Mouse (Mus musculus): ENCODE data around the gene Psmc4. TPM values are rescaled to one million over a fixed set of nuclear protein-coding genes. Genes with fewer than 3 reads are reported as not detected.

Gene Psmc4
- polyA plus RNA-seq (2015; fragmentation: Nextera tagmentation; extraction: Ambion mirVana) = 149 and 155 TPM in 2 replicates

DNA sequence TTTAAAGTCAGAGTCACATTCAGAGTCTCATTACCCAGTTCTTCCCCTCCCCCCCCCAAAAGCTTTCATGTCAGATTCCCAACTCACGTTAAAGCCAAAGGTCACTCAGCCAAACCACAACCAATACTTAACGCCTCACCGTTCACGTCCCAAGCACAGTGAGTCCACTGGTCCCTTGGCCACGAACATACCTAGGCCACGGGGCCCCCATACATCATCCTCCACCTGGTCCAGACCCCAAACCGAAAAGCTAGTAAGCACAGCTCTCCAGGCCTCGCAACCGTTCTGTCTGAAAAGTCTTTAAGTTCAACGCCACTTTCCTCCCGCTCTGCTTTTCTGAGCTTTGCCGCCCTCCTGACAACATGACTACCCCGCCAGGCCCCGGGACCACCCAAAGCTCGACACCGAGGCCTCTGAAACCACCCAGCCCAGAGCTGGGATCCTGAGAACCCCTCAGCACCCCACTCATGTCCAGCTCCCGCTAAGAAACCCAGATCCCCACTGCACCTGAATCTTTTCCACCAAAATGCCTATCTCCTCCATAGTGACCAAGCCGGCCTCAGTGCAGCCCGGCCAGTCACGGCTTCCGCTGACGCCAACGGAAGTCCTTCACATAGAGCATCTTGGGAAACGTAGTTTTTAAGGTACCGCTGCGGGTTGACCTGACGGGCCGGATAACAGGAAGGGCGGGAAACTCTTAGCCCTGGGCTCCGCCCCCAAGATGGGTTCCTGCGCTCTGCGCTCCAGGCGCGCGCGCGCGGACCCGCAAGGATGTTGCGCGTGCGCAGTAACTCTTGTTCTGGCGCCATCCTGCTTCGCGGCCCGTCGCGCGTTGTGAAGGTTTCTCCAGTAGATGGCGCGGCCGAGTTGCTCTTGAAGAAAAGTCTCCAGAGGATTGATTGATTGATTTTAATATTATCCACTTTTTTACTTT lies at the start of gene Psmc4:
Gene Psmc4 (minus strand): TSS at position 626 of the 934 bp plus-strand sequence.
- Histone ChIP-seq H3K36me3 (ENCODE audit: control insufficient read depth, insufficient read depth) (peaks cover 33% of the 10 kb centered on the region), H3K4me3 (ENCODE audit: low read depth, low read length) (peak within 1 kb of the TSS; percentile 79), H3K4me1 (replicated peaks; ENCODE audit: control insufficient read depth, insufficient read depth, low read length) (no peaks in the 10 kb centered on the region), H3K27ac (ENCODE audit: low read depth, low read length) (peak within 1 kb of the TSS; percentile 47; the same call in 1 of the 2 replicates), H3K9me3 (ENCODE audit: control insufficient read depth) (no peaks in the 10 kb centered on the region), H3K9ac (ENCODE audit: low read depth, low read length) (peak within 1 kb of the TSS; percentile 82), H3K27me3 (replicated peaks; ENCODE audit: control insufficient read depth, insufficient read depth, low read length) (no peaks in the 10 kb centered on the region), H3K4me2 (replicated peaks; ENCODE audit: low read depth) (peak within 1 kb of the TSS; percentile 64)
- TF ChIP-seq CTCF (IDR thresholded peaks at IDR 0.05; ENCODE audit: low read depth) = peak; percentile 91
- ATAC-seq = peak; percentile 96
- under 1% methylated on average over 52 of the region's 52 CpGs for WGBS

- Histone ChIP-seq H3K27ac (ENCODE audit: low read depth, low read length) (no peak overlapping the region), H3K27me3 (replicated peaks; ENCODE audit: control insufficient read depth, insufficient read depth, low read length) (no peaks in the 10 kb centered on the region), H3K36me3 (ENCODE audit: control insufficient read depth, insufficient read depth) (no peaks in the 10 kb centered on the region), H3K9ac (ENCODE audit: low read depth, low read length) (no peak overlapping the region), H3K4me2 (replicated peaks; ENCODE audit: low read depth) (no peak overlapping the region), H3K4me3 (ENCODE audit: low read depth, low read length) (no peak overlapping the region), H3K4me1 (replicated peaks; ENCODE audit: control insufficient read depth, insufficient read depth, low read length) (no peaks in the 10 kb centered on the region), H3K9me3 (ENCODE audit: control insufficient read depth) (no peaks in the 10 kb centered on the region)
- WGBS = 94% methylated on average over 16 of the region's 16 CpGs
- no peak for ATAC-seq
- no peak for TF ChIP-seq CTCF (IDR thresholded peaks at IDR 0.05; ENCODE audit: low read depth)
Measured at GRCm38 (mm10) chr7:28099101-28099500, 49.2 kb upstream of the Psmc4 start.

DNA sequence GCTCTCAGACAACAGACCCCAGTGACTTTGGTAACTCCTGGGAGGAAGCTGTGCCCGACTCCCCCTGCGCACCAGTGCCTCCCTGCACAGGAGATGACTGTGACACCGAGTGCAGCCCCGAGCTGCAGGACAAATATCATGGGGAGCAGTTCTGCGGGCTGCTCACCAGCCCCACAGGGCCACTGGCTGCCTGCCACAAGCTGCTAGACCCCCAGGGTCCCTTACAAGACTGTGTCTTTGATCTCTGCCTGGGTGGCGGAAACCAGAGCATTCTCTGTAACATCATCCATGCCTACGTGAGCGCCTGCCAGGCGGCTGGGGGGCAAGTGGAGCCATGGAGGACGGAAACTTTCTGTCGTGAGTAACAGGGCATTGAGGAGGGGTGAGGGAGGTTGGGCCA lies 43.6 kb upstream of the Psmc4 start:
- TF ChIP-seq CTCF (IDR thresholded peaks at IDR 0.05; ENCODE audit: low read depth) = no peak
- ATAC-seq = no peak
- H3K9me3 ChIP-seq (ENCODE audit: control insufficient read depth) = no peaks in the 10 kb centered on the region
- H3K27ac ChIP-seq (ENCODE audit: low read depth, low read length) = no peak overlapping the region
- no peak overlapping the region for H3K4me3 ChIP-seq (ENCODE audit: low read depth, low read length)
- H3K9ac ChIP-seq (ENCODE audit: low read depth, low read length) = no peak overlapping the region
- H3K4me1 ChIP-seq (replicated peaks; ENCODE audit: control insufficient read depth, insufficient read depth, low read length) = no peaks in the 10 kb centered on the region
- H3K36me3 ChIP-seq (ENCODE audit: control insufficient read depth, insufficient read depth) = no peaks in the 10 kb centered on the region
- no peak overlapping the region for H3K4me2 ChIP-seq (replicated peaks; ENCODE audit: low read depth)
- H3K27me3 ChIP-seq (replicated peaks; ENCODE audit: control insufficient read depth, insufficient read depth, low read length) = no peaks in the 10 kb centered on the region
- 57% methylated on average over 11 of the region's 11 CpGs for WGBS

DNA sequence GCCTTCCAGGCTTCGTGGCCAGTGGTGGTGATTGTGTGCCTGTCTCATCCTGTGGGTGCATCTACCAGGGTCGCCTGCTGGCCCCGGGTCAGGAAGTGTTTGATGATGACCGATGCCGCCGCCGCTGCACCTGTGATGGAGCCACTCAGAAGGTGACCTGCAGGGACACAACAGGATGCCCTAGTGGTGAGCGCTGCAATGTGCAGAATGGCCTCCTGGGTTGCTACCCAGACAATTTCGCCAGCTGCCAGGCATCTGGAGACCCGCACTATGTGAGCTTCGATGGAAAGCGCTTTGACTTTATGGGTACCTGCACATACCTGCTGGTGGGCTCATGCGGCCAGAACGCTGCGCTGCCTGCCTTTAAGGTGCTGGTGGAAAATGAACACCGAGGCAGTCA lies 36.3 kb upstream of the Psmc4 start:
- no peak for ATAC-seq
- Histone ChIP-seq H3K4me3 (ENCODE audit: low read depth, low read length) (no peak overlapping the region), H3K9ac (ENCODE audit: low read depth, low read length) (no peak overlapping the region), H3K4me2 (replicated peaks; ENCODE audit: low read depth) (no peak overlapping the region), H3K4me1 (replicated peaks; ENCODE audit: control insufficient read depth, insufficient read depth, low read length) (no peaks in the 10 kb centered on the region), H3K27me3 (replicated peaks; ENCODE audit: control insufficient read depth, insufficient read depth, low read length) (no peaks in the 10 kb centered on the region), H3K27ac (ENCODE audit: low read depth, low read length) (no peak overlapping the region), H3K9me3 (ENCODE audit: control insufficient read depth) (no peaks in the 10 kb centered on the region), H3K36me3 (ENCODE audit: control insufficient read depth, insufficient read depth) (no peaks in the 10 kb centered on the region)
- WGBS = 82% methylated on average over 16 of the region's 16 CpGs
- TF ChIP-seq CTCF (IDR thresholded peaks at IDR 0.05; ENCODE audit: low read depth) = no peak

GRCm38 (mm10) chr7:28084215-28084614 lies 34.3 kb upstream of the Psmc4 start:
- Histone ChIP-seq H3K27ac (ENCODE audit: low read depth, low read length) (no peak overlapping the region), H3K36me3 (ENCODE audit: control insufficient read depth, insufficient read depth) (no peaks in the 10 kb centered on the region), H3K27me3 (replicated peaks; ENCODE audit: control insufficient read depth, insufficient read depth, low read length) (no peaks in the 10 kb centered on the region), H3K9ac (ENCODE audit: low read depth, low read length) (no peak overlapping the region), H3K9me3 (ENCODE audit: control insufficient read depth) (no peaks in the 10 kb centered on the region), H3K4me3 (ENCODE audit: low read depth, low read length) (no peak overlapping the region), H3K4me2 (replicated peaks; ENCODE audit: low read depth) (no peak overlapping the region), H3K4me1 (replicated peaks; ENCODE audit: control insufficient read depth, insufficient read depth, low read length) (no peaks in the 10 kb centered on the region)
- ATAC-seq = no peak
- 84% methylated on average over 7 of the region's 7 CpGs for WGBS
- TF ChIP-seq CTCF (IDR thresholded peaks at IDR 0.05; ENCODE audit: low read depth) = no peak

DNA sequence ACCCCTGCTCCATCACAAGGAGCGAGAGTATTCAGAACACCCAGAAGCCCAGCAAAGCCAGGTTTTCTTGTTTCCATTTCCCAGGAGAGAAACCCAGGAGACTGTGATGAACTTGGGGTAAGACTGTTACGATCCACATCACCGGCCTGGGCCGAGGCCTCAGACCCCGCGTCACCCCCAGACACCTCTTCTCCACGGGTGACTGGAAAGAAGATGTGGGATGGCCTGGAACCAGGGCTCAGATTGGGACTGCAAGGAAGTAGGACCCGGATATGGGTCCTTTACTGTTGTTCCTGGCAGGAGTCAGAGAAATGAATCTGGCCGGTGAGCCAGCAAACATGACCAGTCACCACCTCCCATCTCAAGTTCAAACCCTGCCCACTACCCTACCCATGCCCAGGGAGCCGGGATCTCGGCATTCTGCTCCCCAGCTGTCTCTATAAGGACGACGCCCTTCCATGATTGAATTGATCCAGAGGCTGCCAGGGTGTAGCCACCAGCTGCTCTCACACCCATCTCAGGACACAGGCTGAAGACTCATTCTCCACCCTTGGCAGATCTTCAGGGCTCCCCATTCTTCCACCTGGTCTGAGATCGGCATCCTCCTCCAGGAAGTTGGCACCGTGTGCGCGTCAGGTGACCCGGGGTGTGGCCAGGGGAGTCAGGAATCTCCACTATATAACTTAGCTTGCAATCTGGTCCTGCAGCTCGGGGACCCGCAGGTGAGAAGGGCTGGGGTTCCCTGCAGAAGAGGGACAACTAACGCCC lies 20.8 kb upstream of the Psmc4 start, which contains the start of gene Fcgbp:
Gene Fcgbp (plus strand): TSS at position 706 of the 768 bp plus-strand sequence.
- WGBS = 48% methylated on average over 21 of the region's 21 CpGs
- TF ChIP-seq CTCF (IDR thresholded peaks at IDR 0.05; ENCODE audit: low read depth) = no peak
- Histone ChIP-seq H3K4me3 (ENCODE audit: low read depth, low read length) (peak within 1 kb of the TSS; percentile 1; the same call in 1 of the 2 replicates), H3K9me3 (ENCODE audit: control insufficient read depth) (no peaks in the 10 kb centered on the region), H3K36me3 (ENCODE audit: control insufficient read depth, insufficient read depth) (no peaks in the 10 kb centered on the region), H3K9ac (ENCODE audit: low read depth, low read length) (no peak within 1 kb of the TSS), H3K27me3 (replicated peaks; ENCODE audit: control insufficient read depth, insufficient read depth, low read length) (no peaks in the 10 kb centered on the region), H3K4me2 (replicated peaks; ENCODE audit: low read depth) (peak within 1 kb of the TSS; percentile 57), H3K4me1 (replicated peaks; ENCODE audit: control insufficient read depth, insufficient read depth, low read length) (0 out of 2 replicates have a peak, but pooled peaks cover 3% of the 10 kb centered on the region), H3K27ac (ENCODE audit: low read depth, low read length) (no peak within 1 kb of the TSS)
- ATAC-seq = peak; percentile 67

Measured in intestine, postnatal 0 days (tissue).